Mouse (Mus musculus) left cerebral cortex, postnatal 10 days (tissue): ENCODE measurements around the gene 4930407I10Rik. TPM values are rescaled to one million over a fixed set of nuclear protein-coding genes. Genes with fewer than 3 reads are reported as not detected.

Experiments used
- total RNA-seq, 2 experiments: library from RNA; stranded (reverse); gene quantifications; 2 replicates each; pipeline ENCODE4 v1.2.3; 2021

4930407I10Rik gene
- total RNA-seq, 2 experiments from 2014 or later = not detected

Other genes starting within 250 kb of the 4930407I10Rik start
- 10 to 100 TPM; 25.5 to 29.9 TPM for gene Tob2, start 200.4 kb upstream of the 4930407I10Rik start, total RNA-seq
- gene Phf5a, start 187.2 kb upstream of the 4930407I10Rik start, total RNA-seq = 10 to 100 TPM; 42.6 to 44.5 TPM
- 100 to 1,000 TPM; 392 to 412 TPM for gene Aco2, start 186.8 kb upstream of the 4930407I10Rik start, total RNA-seq
- 10 to 100 TPM; 44.8 to 55.0 TPM for gene Polr3h, start 132.9 kb upstream of the 4930407I10Rik start, total RNA-seq
- gene Csdc2, start 122.4 kb upstream of the 4930407I10Rik start, total RNA-seq = 100 to 1,000 TPM; 154 to 156 TPM
- gene Pmm1, start 98.2 kb upstream of the 4930407I10Rik start, total RNA-seq = 100 to 1,000 TPM; 177 TPM
- not detected for gene 1700029P11Rik, start 78.6 kb upstream of the 4930407I10Rik start, total RNA-seq
- gene Xrcc6, start 71.3 kb upstream of the 4930407I10Rik start, total RNA-seq = 10 to 100 TPM; 27.9 to 29.9 TPM
- 10 to 100 TPM; 91.9 to 93.6 TPM for gene Desi1, start 25.3 kb upstream of the 4930407I10Rik start, total RNA-seq
- gene Snu13, start 11.6 kb upstream of the 4930407I10Rik start, total RNA-seq = 100 to 1,000 TPM; 101 to 109 TPM
- gene Mei1, start 10.8 kb downstream of the 4930407I10Rik start, total RNA-seq = under 1 TPM; 0.32 to 0.39 TPM
- gene Ccdc134, start 68.8 kb downstream of the 4930407I10Rik start, total RNA-seq = 10 to 100 TPM in 1 of 2 experiments, 1 to 10 TPM in 1; 7.4 to 10.2 TPM
- gene Srebf2, start 88.0 kb downstream of the 4930407I10Rik start, total RNA-seq = 100 to 1,000 TPM; 202 to 204 TPM
- gene Shisa8, start 153.7 kb downstream of the 4930407I10Rik start, total RNA-seq = 1 to 10 TPM; 3.1 to 3.5 TPM
- gene Tnfrsf13c, start 165.2 kb downstream of the 4930407I10Rik start, total RNA-seq = under 1 TPM; 0.30 to 0.73 TPM
- gene Cenpm, start 185.6 kb downstream of the 4930407I10Rik start, total RNA-seq = 1 to 10 TPM; 4.5 to 4.8 TPM
- gene 1500009C09Rik, start 193.2 kb downstream of the 4930407I10Rik start, total RNA-seq = 10 to 100 TPM; 83.1 to 87.6 TPM
- 100 to 1,000 TPM; 512 to 519 TPM for gene Sept3, start 215.7 kb downstream of the 4930407I10Rik start, total RNA-seq
- gene Wbp2nl, start 239.8 kb downstream of the 4930407I10Rik start, total RNA-seq = not detected